Mouse (Mus musculus) right cerebral cortex, postnatal 14 days (tissue): Measurements from ENCODE around the gene Ssh3.
A peak's percentile ranks its signal among the peaks of the same experiment; 100 is the strongest.

Source experiments
- DNase-seq: peaks from one replicate; pipeline ENCODE4 v3.0.0; 2022

The Ssh3 gene

GRCm38 (mm10) chr19:4268566-4269361 lies at the start of gene Ssh3:
Gene Ssh3, minus strand, starts transcription at chr19:4269180.
- peak; percentile 62 for DNase-seq

GRCm38 (mm10) chr19:4317181-4317580 lies 48.2 kb upstream of the Ssh3 start:
- DNase-seq = no peak

- DNase-seq = no peak
Observed at GRCm38 (mm10) chr19:4315223-4315944, 46.4 kb upstream of the Ssh3 start.

GRCm38 (mm10) chr19:4309776-4310185 lies 40.8 kb upstream of the Ssh3 start:
- no peak for DNase-seq

GRCm38 (mm10) chr19:4309302-4309701 lies 40.3 kb upstream of the Ssh3 start:
- no peak for DNase-seq

- peak; percentile 82 for DNase-seq
Observed at GRCm38 (mm10) chr19:4306190-4306577, 37.2 kb upstream of the Ssh3 start, which contains the start of gene Grk2. Gene Grk2, minus strand, starts transcription at chr19:4306222.

GRCm38 (mm10) chr19:4305491-4306189 lies 36.7 kb upstream of the Ssh3 start:
- DNase-seq = no peak

- DNase-seq = no peak
Observed at GRCm38 (mm10) chr19:4304871-4305321, 35.9 kb upstream of the Ssh3 start.

- no peak for DNase-seq
Observed at GRCm38 (mm10) chr19:4304251-4304821, 35.4 kb upstream of the Ssh3 start.

- DNase-seq = no peak
Observed at GRCm38 (mm10) chr19:4303640-4303995, 34.6 kb upstream of the Ssh3 start.

- no peak for DNase-seq
Observed at GRCm38 (mm10) chr19:4302936-4303639, 34.1 kb upstream of the Ssh3 start.

- DNase-seq = peak; percentile 51
Observed at GRCm38 (mm10) chr19:4301735-4302651, 33.0 kb upstream of the Ssh3 start.

- DNase-seq = no peak
Observed at GRCm38 (mm10) chr19:4300852-4301734, 32.1 kb upstream of the Ssh3 start.

- DNase-seq = no peak
Observed at GRCm38 (mm10) chr19:4300271-4300704, 31.3 kb upstream of the Ssh3 start.

- peak; percentile 4 for DNase-seq
Observed at GRCm38 (mm10) chr19:4299574-4300270, 30.7 kb upstream of the Ssh3 start.

GRCm38 (mm10) chr19:4299126-4299525 lies 30.1 kb upstream of the Ssh3 start:
- DNase-seq = no peak

- peak; percentile 3 for DNase-seq
Observed at GRCm38 (mm10) chr19:4298322-4299121, 29.5 kb upstream of the Ssh3 start.

- peak; percentile 4 for DNase-seq
Observed at GRCm38 (mm10) chr19:4297851-4298250, 28.9 kb upstream of the Ssh3 start.

- DNase-seq = peak; percentile 1
Observed at GRCm38 (mm10) chr19:4296611-4297010, 27.6 kb upstream of the Ssh3 start.
